Mouse (Mus musculus): Measurements from ENCODE around the gene Dnaic2.

Dnaic2 gene

GRCm38 (mm10) chr11:114726965-114727825, at the start of gene Dnaic2:
Dnaic2 (plus strand) TSS chr11:114727408.
- DNase-seq (ENCODE audit: low read depth, low spot score): peak; percentile 23

GRCm38 (mm10) chr11:114679582-114679981, 47.6 kb upstream of the Dnaic2 start:
- DNase-seq (ENCODE audit: low read depth, low spot score): no peak

- DNase-seq (ENCODE audit: low read depth, low spot score): no peak
Observed at GRCm38 (mm10) chr11:114680291-114680690, 46.9 kb upstream of the Dnaic2 start.

DNA sequence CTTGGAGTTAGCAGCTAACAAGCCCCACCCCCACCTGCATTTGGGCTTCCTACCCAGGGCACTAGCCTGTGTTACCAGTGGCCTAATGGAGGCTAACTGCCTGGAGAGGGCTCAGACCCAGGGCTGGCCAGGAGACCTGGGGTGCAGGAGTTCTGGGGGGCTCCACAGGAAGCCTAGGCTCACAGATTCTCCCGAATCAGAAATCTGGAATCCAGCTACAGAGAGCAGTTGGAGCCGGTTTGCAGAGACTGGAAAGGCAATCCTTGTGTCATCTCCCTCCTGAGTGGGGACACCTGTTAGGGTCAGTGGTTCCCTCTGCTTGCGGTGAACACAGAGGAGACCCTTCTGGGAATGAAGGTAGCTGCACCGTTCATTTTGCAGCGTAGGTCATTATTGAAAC, 46.2 kb upstream of the Dnaic2 start:
- DNase-seq (ENCODE audit: low read depth, low spot score): no peak

DNA sequence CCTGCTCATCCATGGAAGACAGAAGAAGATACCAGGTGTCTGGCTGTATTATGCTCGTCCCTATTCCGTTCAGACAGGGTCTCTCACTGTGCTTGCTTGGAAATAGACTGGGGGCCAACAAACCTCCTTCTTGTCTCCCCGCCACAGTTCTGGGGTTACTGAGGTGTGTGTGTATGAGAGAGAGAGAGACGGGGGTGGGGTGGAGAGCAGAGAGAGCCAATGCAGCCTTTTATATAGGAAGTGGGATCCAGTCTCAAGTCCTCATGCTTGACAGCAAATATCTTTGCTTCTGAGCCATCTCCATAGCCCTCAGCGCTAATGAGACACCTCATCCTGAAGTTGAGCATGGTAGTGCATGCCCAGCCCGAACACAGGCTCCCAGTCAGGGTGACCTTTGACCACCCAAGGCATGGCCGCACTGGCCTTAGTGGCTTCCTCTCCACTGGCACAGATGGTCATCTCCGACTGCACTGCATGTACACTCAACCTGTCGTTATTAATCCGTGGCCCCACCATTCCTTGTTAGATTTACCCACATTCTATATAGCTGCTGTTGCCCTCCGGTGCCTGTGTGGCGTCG, 44.8 kb upstream of the Dnaic2 start:
- no peak for DNase-seq (ENCODE audit: low read depth, low spot score)

DNA sequence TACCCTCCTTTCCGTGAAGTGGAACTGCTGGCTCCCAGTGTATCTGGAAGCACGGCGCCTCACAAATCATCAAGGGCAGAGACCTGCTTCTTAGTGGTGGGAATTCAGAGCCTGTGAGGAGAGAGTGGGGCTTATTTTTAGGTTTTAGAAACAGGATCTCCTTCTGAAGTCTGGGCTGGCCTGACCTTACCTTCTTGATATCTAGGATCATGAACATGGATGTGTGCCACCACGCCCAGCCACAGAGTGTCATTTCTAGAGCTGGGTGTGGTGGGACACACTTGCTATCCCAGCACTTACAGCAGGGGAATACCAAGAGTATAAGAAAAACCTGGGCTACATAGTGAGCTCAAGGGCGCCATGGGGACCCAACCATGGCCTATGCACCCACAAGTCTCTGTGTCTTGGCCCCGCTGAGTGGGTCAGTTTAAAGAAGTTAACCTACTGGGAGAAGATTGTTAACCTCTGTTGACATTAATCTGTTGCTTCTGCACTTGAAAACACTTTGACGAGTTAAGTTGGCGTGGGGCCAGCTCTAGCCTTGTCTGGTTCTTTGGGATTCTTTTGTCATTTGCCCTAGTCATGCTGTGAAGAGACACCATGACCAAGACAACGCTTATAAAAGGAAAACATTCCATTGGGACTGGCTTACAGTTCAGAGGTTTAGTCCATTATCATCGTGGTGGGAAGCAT, 44.0 kb upstream of the Dnaic2 start:
- DNase-seq (ENCODE audit: low read depth, low spot score): no peak

DNA sequence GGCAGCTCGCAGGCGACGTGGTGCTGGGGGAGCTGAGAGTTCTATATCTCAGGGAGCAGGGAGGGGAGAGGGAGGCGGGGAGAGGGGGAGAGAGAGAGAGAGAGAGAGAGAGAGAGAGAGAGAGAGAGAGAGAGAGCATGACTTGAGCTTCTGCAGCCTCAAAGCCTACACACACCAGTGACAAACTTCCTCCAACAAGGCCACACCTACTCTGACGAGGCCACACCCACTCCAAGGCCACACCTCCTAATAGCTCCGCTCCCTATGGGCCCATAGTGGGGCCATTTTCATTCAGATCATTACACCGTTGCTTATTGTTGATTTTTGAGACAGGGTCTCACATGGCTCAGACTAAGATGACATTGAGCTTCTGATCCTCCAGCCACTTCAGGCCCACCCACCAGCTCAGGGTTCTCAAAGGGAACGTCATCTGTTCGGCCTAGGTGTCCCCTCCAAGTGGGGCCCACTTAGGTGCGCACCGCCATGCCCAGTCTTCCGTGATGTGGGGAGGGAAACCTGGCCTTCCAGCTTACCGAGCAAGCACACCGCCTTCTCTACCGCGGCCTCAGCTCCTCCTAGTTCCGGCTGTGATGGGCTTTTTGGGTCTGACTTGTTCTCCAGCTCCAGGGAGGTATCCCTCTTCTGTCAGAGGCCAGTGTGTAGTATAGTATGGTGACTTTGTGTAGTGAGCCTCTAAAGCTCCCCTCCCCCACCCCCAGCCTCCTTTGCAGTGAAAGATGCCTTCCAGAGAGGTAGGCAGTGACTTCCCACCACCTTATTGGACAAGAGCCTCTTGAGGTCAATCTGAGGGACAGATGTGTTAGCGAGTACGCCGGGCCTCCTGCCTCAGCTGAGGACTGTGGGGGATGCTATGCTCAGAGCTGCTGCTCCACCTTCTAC, 43.2 kb upstream of the Dnaic2 start:
- DNase-seq (ENCODE audit: low read depth, low spot score): no peak

GRCm38 (mm10) chr11:114684627-114685373, 42.4 kb upstream of the Dnaic2 start:
- no peak for DNase-seq (ENCODE audit: low read depth, low spot score)

DNA sequence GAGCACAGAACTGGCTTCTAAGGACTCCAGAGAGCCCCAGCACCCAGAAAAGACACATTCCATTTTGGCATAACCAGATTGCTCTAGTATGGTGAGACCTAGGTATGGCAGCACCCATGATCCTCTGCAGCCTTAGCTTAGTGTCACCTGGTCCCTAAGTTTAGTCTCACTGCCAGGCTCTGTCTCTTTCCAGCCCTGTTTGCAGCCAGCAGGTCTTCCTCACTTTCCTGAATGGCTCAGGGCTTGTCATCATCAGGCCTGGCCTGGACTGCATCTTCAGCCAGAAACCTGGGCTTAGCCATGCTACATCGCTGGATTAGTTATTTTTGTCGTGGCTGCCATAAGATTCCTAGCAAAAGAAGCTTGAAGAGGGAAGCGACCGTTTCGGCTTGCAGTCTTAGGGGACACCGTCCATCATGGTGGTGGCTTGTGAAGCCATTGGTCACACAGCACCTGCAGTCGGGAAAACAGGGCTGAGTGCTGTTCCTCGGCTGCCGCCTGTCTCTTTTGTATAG, 41.6 kb upstream of the Dnaic2 start:
- no peak for DNase-seq (ENCODE audit: low read depth, low spot score)

DNA sequence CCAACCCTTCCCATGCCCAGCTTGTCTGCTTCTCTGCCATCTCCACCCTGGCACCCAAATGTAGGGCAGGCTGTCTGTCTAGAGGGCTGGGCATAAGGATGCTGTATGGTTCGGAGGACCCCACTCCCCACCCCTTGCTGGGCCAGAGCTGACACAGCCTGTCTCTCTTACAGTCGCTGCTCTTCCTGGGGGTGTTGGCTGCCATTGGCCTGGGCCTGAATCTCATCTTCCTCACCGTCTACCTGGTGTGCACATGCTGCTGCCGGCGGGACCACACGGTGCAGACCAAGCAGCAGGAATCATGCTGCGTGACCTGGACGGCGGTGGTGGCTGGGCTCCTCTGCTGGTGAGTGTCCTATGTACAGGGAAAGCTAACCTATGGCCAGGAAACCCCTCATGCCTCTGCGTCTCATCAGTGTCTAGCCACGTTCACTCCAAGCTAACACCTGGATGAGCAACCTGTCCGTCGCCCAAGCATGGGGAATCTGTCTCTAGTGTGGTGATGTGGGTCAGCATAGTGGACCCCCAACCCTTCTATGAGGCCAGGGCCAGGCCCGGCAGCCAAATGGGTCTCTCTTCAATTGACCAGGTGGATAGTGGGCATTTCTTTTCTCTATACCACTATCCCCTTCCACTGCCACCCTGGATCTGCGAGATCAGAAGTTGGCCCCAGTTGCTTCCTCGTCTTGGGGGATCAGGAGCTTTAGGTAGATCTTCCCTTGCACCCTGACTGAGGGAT, 40.8 kb upstream of the Dnaic2 start:
- no peak for DNase-seq (ENCODE audit: low read depth, low spot score)

DNA sequence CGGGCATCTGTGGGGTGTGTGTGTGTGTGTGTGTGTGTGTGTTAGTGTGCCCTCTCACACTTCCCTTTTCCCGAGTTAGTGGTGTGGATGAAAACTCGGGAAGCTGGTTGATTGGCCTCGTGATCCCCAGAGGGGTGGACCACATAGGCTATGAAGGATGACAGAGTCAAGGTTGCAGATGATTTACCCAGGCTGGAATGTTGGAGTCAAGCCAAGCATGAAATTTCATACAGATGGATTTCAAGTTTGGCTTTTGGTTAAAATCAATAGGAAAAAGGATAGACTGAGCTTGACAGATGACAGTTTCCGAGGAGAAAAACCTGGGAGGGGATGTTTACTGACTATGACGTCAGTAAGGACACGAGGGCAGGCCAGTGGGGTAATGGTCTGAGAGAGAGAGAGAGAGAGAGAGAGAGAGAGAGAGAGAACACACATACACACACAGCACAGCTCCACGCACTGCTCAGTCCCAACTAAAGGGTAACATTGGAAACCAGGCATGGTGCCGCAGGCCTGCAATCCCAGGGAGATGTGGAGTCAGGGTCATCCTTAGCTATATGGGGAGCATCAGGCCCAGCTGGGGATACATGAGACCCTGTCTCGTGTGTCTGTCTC, 39.5 kb upstream of the Dnaic2 start:
- DNase-seq (ENCODE audit: low read depth, low spot score): no peak

DNA sequence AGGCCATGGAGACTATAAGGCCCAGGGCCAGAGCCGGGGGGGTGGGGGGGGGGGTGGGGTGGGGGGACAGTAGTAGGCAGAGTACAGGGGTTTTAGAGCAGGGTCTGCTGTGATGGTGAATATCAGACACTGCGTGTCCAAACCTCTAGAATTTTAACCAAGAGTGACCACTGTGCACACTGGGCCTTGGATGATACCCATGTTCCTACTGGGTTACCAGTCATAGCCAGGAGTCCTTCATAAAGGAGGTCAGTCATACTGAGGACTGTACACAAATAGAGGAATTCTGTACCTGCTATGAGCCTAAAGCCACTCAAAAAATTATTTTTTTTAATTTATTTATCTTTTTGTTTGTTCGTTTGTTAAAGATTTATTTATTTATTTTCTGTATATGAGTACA, 38.5 kb upstream of the Dnaic2 start:
- no peak for DNase-seq (ENCODE audit: low read depth, low spot score)

DNA sequence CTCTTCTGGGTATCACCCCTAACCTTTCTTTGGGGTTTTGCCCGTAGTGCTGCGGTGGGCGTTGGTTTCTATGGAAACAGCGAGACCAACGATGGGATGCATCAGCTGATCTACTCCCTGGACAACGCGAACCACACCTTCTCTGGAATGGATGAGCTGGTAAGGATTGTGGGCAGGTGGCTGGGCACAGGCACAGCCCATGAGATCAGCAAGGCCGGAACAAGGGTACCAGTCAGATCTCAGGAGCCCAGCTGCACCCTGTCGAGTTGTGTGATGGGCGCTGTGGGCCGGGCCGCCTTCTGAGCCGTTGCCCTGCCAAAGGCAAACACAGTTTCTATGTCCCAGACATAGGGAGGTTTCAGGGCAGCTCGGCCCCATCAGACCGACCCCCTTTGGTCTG, 37.0 kb upstream of the Dnaic2 start:
- no peak for DNase-seq (ENCODE audit: low read depth, low spot score)

DNA sequence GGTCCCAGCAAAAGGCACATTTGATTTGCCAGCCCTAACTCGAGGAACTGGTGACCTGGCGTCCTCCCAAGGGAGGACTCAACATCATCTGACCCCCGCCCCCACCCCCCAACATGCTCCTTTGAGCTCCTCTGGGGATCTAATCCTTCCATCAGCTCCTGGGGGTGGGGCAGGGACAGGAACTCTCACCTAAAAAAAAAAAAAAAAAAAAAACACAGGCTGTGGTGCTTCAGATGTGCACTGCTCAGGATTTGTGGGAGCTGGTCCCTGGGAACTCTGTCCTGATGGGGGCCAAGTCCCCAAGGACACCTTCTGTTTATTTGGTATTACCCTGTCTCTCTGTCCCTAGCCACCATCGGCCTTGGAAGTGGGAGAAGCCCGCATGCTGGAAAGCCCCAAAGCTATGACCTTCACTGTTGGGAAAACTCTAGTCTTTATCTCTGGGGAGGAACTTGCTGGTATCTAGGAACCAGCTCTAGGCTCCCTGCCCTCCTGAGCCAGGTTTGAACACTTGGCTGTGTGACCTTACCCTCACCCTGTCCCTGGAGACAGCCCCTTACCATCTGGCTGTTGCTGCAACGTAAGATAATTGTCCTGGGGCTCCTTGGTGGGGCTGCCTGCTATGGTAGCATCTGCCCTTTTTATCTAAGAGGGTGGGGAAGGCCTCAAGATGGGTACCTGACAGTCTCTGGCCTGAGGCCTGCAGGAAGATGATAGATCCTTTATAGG, 35.6 kb upstream of the Dnaic2 start:
- DNase-seq (ENCODE audit: low read depth, low spot score): no peak

DNA sequence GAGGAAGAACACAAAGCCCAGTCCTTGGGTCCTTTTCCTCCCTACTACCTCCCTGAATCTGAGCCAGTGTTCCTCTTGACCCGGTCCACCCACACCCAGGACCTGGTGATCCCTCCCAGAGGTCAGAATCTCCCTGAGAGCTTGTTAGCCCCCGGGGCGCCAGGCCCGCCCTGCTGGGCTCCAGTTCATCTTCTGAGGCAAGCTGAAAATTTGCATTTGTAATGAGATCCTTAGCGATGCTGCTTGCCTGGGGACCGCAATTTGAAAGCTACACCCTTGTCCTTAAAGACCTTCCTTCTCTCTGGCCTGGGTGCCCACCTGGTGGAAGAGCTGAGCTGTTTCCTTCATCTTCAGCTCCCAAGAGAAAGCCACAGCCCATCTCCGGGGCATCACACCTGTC, 34.6 kb upstream of the Dnaic2 start:
- no peak for DNase-seq (ENCODE audit: low read depth, low spot score)

DNA sequence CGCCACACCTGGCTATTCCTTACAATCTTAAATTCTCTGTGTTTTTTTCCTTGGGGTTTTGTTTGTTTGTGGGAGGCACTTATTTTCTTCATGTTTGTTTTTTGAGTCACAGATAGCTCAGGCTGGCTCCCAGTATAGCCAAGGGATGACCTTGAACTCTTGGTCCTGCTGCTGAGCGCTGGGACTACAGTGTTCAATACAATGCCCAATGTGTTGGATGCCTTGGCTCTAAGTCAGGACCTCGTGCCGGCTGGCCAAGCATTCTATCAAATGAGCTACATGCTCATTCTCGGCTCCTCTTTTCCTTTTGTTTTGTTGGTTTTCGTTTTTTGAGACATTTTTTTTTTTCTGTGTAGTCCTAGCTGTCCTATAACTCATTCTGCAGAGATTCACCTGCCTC, 33.8 kb upstream of the Dnaic2 start:
- DNase-seq (ENCODE audit: low read depth, low spot score): no peak

DNA sequence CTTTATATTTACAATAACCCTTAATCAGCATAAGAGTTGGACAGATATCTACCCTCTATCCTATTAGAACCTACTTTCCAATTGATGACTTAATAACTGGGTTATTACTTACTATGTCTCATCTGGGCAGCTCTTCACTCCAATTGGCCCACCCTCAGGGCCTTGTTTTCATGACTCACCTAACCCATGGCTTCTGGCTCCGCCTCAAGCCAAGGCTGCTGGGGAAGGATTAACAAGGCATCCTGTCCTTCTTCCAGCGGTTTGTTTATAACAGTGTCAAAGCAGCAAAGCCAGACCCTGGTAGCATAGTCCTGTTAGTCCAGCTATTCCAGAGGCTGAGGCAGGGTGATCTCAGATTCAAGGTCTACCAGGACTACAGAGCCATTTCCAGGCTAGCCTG, 32.8 kb upstream of the Dnaic2 start:
- no peak for DNase-seq (ENCODE audit: low read depth, low spot score)

- no peak for DNase-seq (ENCODE audit: low read depth, low spot score)
Observed at GRCm38 (mm10) chr11:114698496-114698895, 28.7 kb upstream of the Dnaic2 start.

DNA sequence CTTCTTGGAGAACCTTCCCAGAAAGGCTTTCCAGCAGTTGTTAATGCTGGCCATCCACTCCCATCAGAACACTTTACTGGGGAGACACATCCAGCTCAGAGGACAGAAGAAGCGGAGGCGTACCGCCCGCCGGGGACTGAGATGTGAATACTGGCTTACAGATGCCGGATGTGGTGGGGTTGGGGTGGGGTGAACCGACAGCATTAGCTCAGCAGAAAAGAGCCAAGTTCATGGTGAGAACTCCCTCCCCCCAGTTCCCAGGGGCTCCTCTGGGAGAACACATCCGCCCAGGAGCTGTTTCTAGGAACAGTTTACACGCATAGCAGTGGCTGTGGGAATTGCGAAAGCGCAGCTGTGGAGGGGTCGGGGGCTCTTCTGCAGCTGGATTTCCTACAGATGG, 27.7 kb upstream of the Dnaic2 start:
- DNase-seq (ENCODE audit: low read depth, low spot score): peak; percentile 62

Measured in CD4-positive, CD25-positive, alpha-beta regulatory T cell, adult 2 months (primary cell).